Mouse (Mus musculus) myocyte (in vitro differentiated cells): ENCODE data around the gene Efcab2. TPM values are rescaled to one million over a fixed set of nuclear protein-coding genes. Genes with fewer than 3 reads are reported as not detected.

Experiments used
- H3K27me3 ChIP-seq: one replicate; pipeline ENCODE4 v1.6.1; 2011; ENCODE audit not compliant: control insufficient read depth, insufficient read depth, insufficient read length
- H3K36me3 ChIP-seq: one replicate; pipeline ENCODE4 v1.6.1; 2011; ENCODE audit not compliant: control insufficient read depth, insufficient read depth
- H3K4me2 ChIP-seq: one replicate; pipeline ENCODE4 v1.6.1; 2011; ENCODE audit warnings: low read depth, control low read depth
- H3K4me3 ChIP-seq: one replicate; pipeline ENCODE4 v1.5.1; 2011; ENCODE audit warnings: mild to moderate bottlenecking, control low read depth, moderate library complexity
- H3K79me2 ChIP-seq: one replicate; pipeline ENCODE4 v1.6.1; 2011; ENCODE audit not compliant: control insufficient read depth, insufficient read depth
- H3ac ChIP-seq: one replicate; pipeline ENCODE4 v1.6.1; 2011; ENCODE audit not compliant: control insufficient read depth, insufficient read length
- CEBPB ChIP-seq: IDR thresholded peaks from 2 replicates; pipeline ENCODE4 v1.6.1; 2011; ENCODE audit warnings: mild to moderate bottlenecking, moderate library complexity; ENCODE audit not compliant: poor library complexity, insufficient read depth, severe bottlenecking
- E2F4 ChIP-seq: IDR thresholded peaks from one replicate; pipeline ENCODE4 v1.6.1; 2011; ENCODE audit warnings: mild to moderate bottlenecking, control low read depth, moderate library complexity; ENCODE audit not compliant: insufficient read depth
- MAX ChIP-seq: IDR thresholded peaks from one replicate; pipeline ENCODE4 v1.6.1; 2011; ENCODE audit warnings: low read depth, mild to moderate bottlenecking, control low read depth
- MYOD1 ChIP-seq, 3 experiments: IDR thresholded peaks; one replicate each; pipeline ENCODE4 v1.6.1; 2011; ENCODE audit warnings: control low read depth in 2 of 3, low read depth in 2 of 3, mild to moderate bottlenecking in 2 of 3, moderate library complexity in 1 of 3; ENCODE audit not compliant: insufficient read length in 2 of 3, control insufficient read depth in 1 of 3
- MYOG ChIP-seq, 3 experiments: IDR thresholded peaks; one replicate each; pipeline ENCODE4 v1.6.1; 2011; ENCODE audit warnings: control low read depth in 2 of 3, low read depth in 2 of 3, mild to moderate bottlenecking in 2 of 3; ENCODE audit not compliant: insufficient read length in 2 of 3, control insufficient read depth in 1 of 3, insufficient read depth in 1 of 3
- POLR2A ChIP-seq: IDR thresholded peaks from one replicate; pipeline ENCODE4 v1.6.1; 2011; ENCODE audit warnings: low read depth, mild to moderate bottlenecking, control low read depth, moderate library complexity; ENCODE audit not compliant: insufficient read length
- POLR2AphosphoS2 ChIP-seq: IDR thresholded peaks from one replicate; pipeline ENCODE4 v1.6.1; 2011; ENCODE audit warnings: low read depth, control low read depth; ENCODE audit not compliant: insufficient read length
- REST ChIP-seq: IDR thresholded peaks from one replicate; pipeline ENCODE4 v1.6.1; 2011; ENCODE audit warnings: mild to moderate bottlenecking, control low read depth, moderate library complexity; ENCODE audit not compliant: insufficient read depth, insufficient read length
- SRF ChIP-seq: IDR thresholded peaks from one replicate; pipeline ENCODE4 v1.6.1; 2011; ENCODE audit warnings: low read depth; ENCODE audit not compliant: control insufficient read depth, insufficient read length
- TCF12 ChIP-seq: IDR thresholded peaks from one replicate; pipeline ENCODE4 v1.6.1; 2011; ENCODE audit warnings: mild to moderate bottlenecking, control low read depth; ENCODE audit not compliant: poor library complexity, insufficient read depth, severe bottlenecking
- TCF3 ChIP-seq: IDR thresholded peaks from one replicate; pipeline ENCODE4 v1.6.1; 2011; ENCODE audit warnings: low read depth, control low read depth; ENCODE audit not compliant: insufficient read length
- USF1 ChIP-seq: IDR thresholded peaks from one replicate; pipeline ENCODE4 v1.6.1; 2011; ENCODE audit warnings: low read depth, mild to moderate bottlenecking, control low read depth, moderate library complexity
- polyA plus RNA-seq: library from polyadenylated mRNA; unstranded; fragments of >200 nt; fragmentation: generic; extraction: Trizol; gene quantifications from one replicate; pipeline ENCODE4 v1.2.1, GENCODE M21; 2012; ENCODE audit warnings: missing spikeins

Gene Efcab2
- polyA plus RNA-seq, 1 experiment: 0.72 TPM

GRCm38 (mm10) chr1:178368121-178368520, 37.8 kb upstream of the Efcab2 start:
- Histone ChIP-seq H3K4me3 (peak overlapping the region; percentile 30), H3K27me3 (no peaks in the 10 kb centered on the region), H3ac (no peak overlapping the region), H3K36me3 (no peaks in the 10 kb centered on the region), H3K4me2 (peak overlapping the region; percentile 73), H3K79me2 (no peaks in the 10 kb centered on the region)
- no peak for TF ChIP-seq POLR2AphosphoS2
- no peak for TF ChIP-seq MYOG (IDR thresholded peaks at IDR 0.05; ENCODE audit: control insufficient read depth in 1 of 3, insufficient read depth in 1 of 3, insufficient read length in 2 of 3, low read depth in 2 of 3)
- TF ChIP-seq REST: no peak
- TF ChIP-seq POLR2A: no peak
- TF ChIP-seq CEBPB: no peak

- H3K36me3 ChIP-seq: no peaks in the 10 kb centered on the region
- H3K4me2 ChIP-seq: peak overlapping the region; percentile 73
- H3ac ChIP-seq: no peak overlapping the region
- no peak for TF ChIP-seq E2F4
- no peak for TF ChIP-seq MAX
- TF ChIP-seq TCF12: peak; percentile 1
- peak; percentile 84 for TF ChIP-seq USF1
- TF ChIP-seq CEBPB: no peak
- peak; percentile 83 for TF ChIP-seq POLR2A
- no peak for TF ChIP-seq TCF3
- TF ChIP-seq MYOG (IDR thresholded peaks at IDR 0.05; ENCODE audit: control insufficient read depth in 1 of 3, insufficient read depth in 1 of 3, insufficient read length in 2 of 3, low read depth in 2 of 3): peak in 2 of 3 experiments; percentile 65 to 87
- TF ChIP-seq SRF: no peak
- TF ChIP-seq REST: no peak
- TF ChIP-seq POLR2AphosphoS2: peak; percentile 85
- TF ChIP-seq MYOD1 (IDR thresholded peaks at IDR 0.05; ENCODE audit: control insufficient read depth in 1 of 3, insufficient read length in 2 of 3, low read depth in 2 of 3): peak in 2 of 3 experiments; percentile 13 to 83
- H3K79me2 ChIP-seq: no peaks in the 10 kb centered on the region
- H3K4me3 ChIP-seq: peak overlapping the region; percentile 30
- H3K27me3 ChIP-seq: no peaks in the 10 kb centered on the region
These were observed 37.2 kb upstream of the Efcab2 start for GRCm38 (mm10) chr1:178368548-178369271.

- Histone ChIP-seq H3ac (no peak overlapping the region), H3K27me3 (no peaks in the 10 kb centered on the region), H3K4me2 (peak overlapping the region; percentile 73), H3K36me3 (no peaks in the 10 kb centered on the region), H3K4me3 (peak overlapping the region; percentile 30), H3K79me2 (no peaks in the 10 kb centered on the region)
- TF ChIP-seq POLR2A (no peak), MAX (no peak), E2F4 (no peak), REST (no peak), TCF3 (no peak), USF1 (no peak), MYOD1 (IDR thresholded peaks at IDR 0.05; ENCODE audit: control insufficient read depth in 1 of 3, insufficient read length in 2 of 3, low read depth in 2 of 3) (no peak), POLR2AphosphoS2 (no peak), CEBPB (no peak), MYOG (IDR thresholded peaks at IDR 0.05; ENCODE audit: control insufficient read depth in 1 of 3, insufficient read depth in 1 of 3, insufficient read length in 2 of 3, low read depth in 2 of 3) (no peak), SRF (no peak), TCF12 (no peak)
These were observed 36.6 kb upstream of the Efcab2 start for GRCm38 (mm10) chr1:178369272-178369651.

- no peak overlapping the region for H3ac ChIP-seq
- no peak overlapping the region for H3K4me3 ChIP-seq
- no peak for TF ChIP-seq USF1
- TF ChIP-seq SRF: no peak
- TF ChIP-seq REST: no peak
- TF ChIP-seq CEBPB: no peak
- no peak for TF ChIP-seq POLR2A
- TF ChIP-seq MYOD1 (IDR thresholded peaks at IDR 0.05; ENCODE audit: control insufficient read depth in 1 of 3, insufficient read length in 2 of 3, low read depth in 2 of 3): no peak
- TF ChIP-seq TCF3: no peak
- no peak overlapping the region for H3K4me2 ChIP-seq
- no peaks in the 10 kb centered on the region for H3K27me3 ChIP-seq
- no peaks in the 10 kb centered on the region for H3K36me3 ChIP-seq
- H3K79me2 ChIP-seq: no peaks in the 10 kb centered on the region
These were observed 33.2 kb upstream of the Efcab2 start for GRCm38 (mm10) chr1:178372681-178373080.

GRCm38 (mm10) chr1:178375381-178375780, 30.5 kb upstream of the Efcab2 start:
- peak overlapping the region; percentile 43 for H3K4me2 ChIP-seq
- no peaks in the 10 kb centered on the region for H3K79me2 ChIP-seq
- no peak overlapping the region for H3K4me3 ChIP-seq
- no peak overlapping the region for H3ac ChIP-seq
- no peaks in the 10 kb centered on the region for H3K36me3 ChIP-seq
- TF ChIP-seq SRF: no peak
- TF ChIP-seq CEBPB: no peak
- TF ChIP-seq REST: no peak
- TF ChIP-seq MYOD1 (IDR thresholded peaks at IDR 0.05; ENCODE audit: control insufficient read depth in 1 of 3, insufficient read length in 2 of 3, low read depth in 2 of 3): no peak
- no peak for TF ChIP-seq TCF3
- TF ChIP-seq TCF12: no peak
- no peak for TF ChIP-seq POLR2A
- TF ChIP-seq POLR2AphosphoS2: no peak
- no peak for TF ChIP-seq USF1
- no peaks in the 10 kb centered on the region for H3K27me3 ChIP-seq
